Mouse (Mus musculus): ENCODE measurements around the gene Gm12794. TPM values are rescaled to one million over a fixed set of nuclear protein-coding genes. Genes with fewer than 3 reads are reported as not detected.
"Not testable (repeated sequence)": the region's sequence is repeated elsewhere in the genome, so short reads cannot be mapped to it uniquely, and the experiment has no call there.

Gm12794 gene
- not detected in 2 replicates for polyA plus RNA-seq (2016; fragmentation: Nextera tagmentation; extraction: Ambion mirVana)

DNA sequence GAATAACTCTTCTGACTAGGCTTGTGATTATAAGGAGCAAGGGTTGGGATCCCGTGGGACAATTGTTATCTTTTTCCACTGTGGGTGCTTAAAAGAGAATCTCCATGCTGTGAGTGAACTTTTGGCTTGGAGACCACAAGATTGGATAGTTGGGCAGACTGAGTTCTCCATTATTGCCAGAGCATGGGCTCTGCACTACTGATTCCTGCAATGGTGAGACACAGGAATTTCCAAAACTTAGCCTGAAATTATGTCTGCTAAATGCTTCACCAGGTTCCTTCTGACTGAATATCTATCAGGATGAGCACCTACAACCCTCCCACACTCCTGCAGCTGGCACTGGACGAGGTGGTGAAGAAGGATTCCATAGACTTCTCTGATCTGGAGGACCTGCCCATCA is at the start of gene Gm12794:
Gene Gm12794 (plus strand): TSS at position 301 of the 400 bp plus-strand sequence.
- not testable (repeated sequence) for H3K4me1 ChIP-seq (replicated peaks); H3K9me3 ChIP-seq; H3K4me3 ChIP-seq; H3K27ac ChIP-seq; H3K36me3 ChIP-seq; DNase-seq (ENCODE audit: low spot score); H3K27me3 ChIP-seq (ENCODE audit: insufficient read depth, poor library complexity, severe bottlenecking)
- 85% methylated on average over 2 of the region's 2 CpGs for WGBS

DNA sequence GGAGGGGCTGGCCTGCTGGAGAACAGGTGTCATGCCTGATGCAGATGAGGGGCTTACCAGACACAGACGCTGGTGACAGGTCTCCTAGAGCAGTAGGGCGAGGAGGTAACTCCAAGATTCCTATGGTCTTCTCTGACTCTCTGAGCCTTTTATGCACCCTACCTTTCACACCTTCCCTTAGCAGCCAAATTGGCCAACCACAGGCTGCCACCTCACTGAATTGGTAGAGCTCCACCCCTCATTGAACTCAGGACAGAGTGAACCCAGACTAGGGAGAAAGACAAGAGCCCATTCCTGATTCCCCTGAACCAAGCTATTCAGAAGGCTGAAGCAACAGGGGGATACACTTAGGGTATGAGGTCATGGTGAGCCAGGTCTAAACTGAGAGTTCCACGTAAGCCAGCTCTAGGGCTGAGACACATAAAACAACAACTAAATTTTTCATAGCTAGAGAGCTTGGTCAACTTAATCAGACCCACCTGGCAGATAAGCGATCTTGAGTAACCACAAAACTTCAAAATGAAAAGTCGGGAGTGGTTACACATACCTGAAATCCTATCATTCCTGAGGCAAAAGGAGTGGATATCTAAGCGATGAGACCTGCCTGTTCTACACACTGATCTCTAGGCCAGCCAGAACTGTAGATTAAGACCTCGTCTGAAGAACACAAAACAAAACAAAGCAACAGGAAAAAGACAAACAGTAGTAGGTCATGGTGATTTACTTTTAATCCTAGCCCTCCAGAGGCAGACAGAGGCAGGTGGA is 46.4 kb upstream of the Gm12794 start, which contains the start of gene C130073F10Rik:
Gene C130073F10Rik (minus strand): TSS at position 134 of the 765 bp plus-strand sequence.
- Histone ChIP-seq H3K4me1 (replicated peaks) (no peaks in the 10 kb centered on the region), H3K27me3 (ENCODE audit: insufficient read depth, poor library complexity, severe bottlenecking) (no peaks in the 10 kb centered on the region), H3K9me3 (no peaks in the 10 kb centered on the region), H3K36me3 (no peaks in the 10 kb centered on the region), H3K27ac (no peak within 1 kb of the TSS), H3K4me3 (no peak within 1 kb of the TSS)
- 87% methylated on average over 7 of the region's 7 CpGs for WGBS
- DNase-seq (ENCODE audit: low spot score) = no peak

DNA sequence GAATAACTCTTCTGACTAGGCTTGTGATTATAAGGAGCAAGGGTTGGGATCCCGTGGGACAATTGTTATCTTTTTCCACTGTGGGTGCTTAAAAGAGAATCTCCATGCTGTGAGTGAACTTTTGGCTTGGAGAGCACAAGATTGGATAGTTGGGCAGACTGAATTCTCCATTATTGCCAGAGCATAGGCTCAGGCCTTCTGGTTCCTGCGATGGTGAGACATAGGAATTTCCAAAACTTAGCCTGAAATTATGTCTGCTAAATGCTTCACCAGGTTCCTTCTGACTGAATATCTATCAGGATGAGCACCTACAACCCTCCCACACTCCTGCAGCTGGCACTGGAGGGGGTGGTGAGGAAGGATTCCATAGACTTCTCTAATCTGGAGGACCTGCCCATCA is 31.4 kb upstream of the Gm12794 start, which contains the start of gene Gm12800:
Gene Gm12800 (plus strand): TSS at position 301 of the 400 bp plus-strand sequence.
- H3K4me3 ChIP-seq; H3K9me3 ChIP-seq; H3K27me3 ChIP-seq (ENCODE audit: insufficient read depth, poor library complexity, severe bottlenecking); DNase-seq (ENCODE audit: low spot score); H3K27ac ChIP-seq; H3K4me1 ChIP-seq (replicated peaks); H3K36me3 ChIP-seq: not testable (repeated sequence)
- WGBS = 92% methylated on average over 2 of the region's 2 CpGs

DNA sequence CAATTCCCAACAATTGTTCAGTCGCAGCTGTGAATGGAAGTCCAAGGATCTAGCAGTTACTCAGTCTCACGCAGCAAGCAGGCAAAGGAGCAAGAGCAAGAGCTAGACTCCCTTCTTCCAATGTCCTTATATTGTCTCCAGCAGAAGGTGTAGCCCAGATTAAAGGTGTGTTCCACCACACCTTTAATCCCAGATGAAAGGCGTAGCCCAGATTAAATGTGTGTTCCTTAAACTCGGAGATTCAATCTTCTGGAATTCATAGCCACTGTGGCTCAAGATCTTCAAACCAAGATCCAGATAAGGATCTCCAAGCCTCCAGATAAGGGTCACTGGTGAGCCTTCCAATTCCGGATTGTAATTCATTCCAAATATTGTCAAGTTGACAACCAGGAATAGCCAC is 40.7 kb downstream of the Gm12794 start, which contains the start of gene Gm12790:
Gene Gm12790 (minus strand): TSS at position 101 of the 400 bp plus-strand sequence.
- not testable (repeated sequence) for DNase-seq (ENCODE audit: low spot score); H3K4me1 ChIP-seq (replicated peaks); H3K36me3 ChIP-seq; H3K9me3 ChIP-seq; H3K4me3 ChIP-seq; H3K27ac ChIP-seq; H3K27me3 ChIP-seq (ENCODE audit: insufficient read depth, poor library complexity, severe bottlenecking)
- WGBS = 94% methylated on average over 1 of the region's 5 CpGs

DNA sequence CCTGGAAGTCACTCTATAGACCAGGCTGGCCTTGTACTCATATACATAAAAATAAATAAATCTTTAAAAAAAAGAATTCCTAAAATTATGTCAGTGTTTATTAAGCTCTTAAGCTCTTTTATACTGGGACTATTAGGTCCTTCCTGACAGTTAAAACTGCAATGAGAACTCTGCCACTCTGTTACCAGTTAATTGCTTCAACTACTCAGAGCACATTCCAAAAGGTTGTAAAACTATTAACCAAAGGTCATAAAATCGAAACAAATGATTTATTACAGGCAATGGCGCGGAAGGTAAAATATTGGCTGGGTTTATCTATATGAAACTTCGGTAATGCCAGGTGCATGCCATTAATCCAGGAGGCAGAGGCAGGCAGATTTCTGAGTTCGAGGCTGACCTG is 45.5 kb downstream of the Gm12794 start:
- Histone ChIP-seq H3K4me1 (replicated peaks) (no peaks in the 10 kb centered on the region), H3K4me3 (no peak overlapping the region), H3K27ac (no peak overlapping the region), H3K9me3 (no peaks in the 10 kb centered on the region), H3K36me3 (no peaks in the 10 kb centered on the region), H3K27me3 (ENCODE audit: insufficient read depth, poor library complexity, severe bottlenecking) (no peaks in the 10 kb centered on the region)
- DNase-seq (ENCODE audit: low spot score) = no peak
- 89% methylated on average over 5 of the region's 5 CpGs for WGBS

DNA sequence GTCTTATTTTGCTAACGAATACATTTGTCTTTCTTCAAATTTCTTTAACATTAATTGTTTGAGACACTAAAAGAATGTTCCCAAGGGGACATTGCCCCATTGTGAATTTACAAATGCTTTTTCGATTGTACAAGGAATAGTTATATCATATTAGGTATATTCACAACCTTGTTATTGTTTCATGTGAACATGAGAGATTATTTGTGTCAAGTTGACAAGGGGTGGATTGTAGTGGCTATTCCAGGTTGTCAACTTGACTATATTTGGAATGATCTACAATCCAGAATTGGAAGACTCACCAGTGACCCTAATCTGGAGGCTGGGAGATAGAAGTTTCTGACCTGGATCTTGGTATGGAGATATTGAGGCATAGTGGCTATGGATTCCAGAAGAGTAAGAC is 46.1 kb downstream of the Gm12794 start, which contains the start of gene Gm12789:
Gene Gm12789 (plus strand): TSS at position 301 of the 400 bp plus-strand sequence.
- 90% methylated on average over 2 of the region's 2 CpGs for WGBS
- not testable (repeated sequence) for DNase-seq (ENCODE audit: low spot score); H3K4me1 ChIP-seq (replicated peaks); H3K4me3 ChIP-seq; H3K27ac ChIP-seq; H3K36me3 ChIP-seq; H3K9me3 ChIP-seq; H3K27me3 ChIP-seq (ENCODE audit: insufficient read depth, poor library complexity, severe bottlenecking)

Other genes starting within 250 kb of the Gm12794 start
- 2.3 and 2.5 TPM in 2 replicates for gene Lepr, start 223.0 kb upstream of the Gm12794 start, polyA plus RNA-seq (2016; fragmentation: Nextera tagmentation; extraction: Ambion mirVana)
- not detected in 2 replicates for gene B020004J07Rik, start 96.4 kb upstream of the Gm12794 start, polyA plus RNA-seq (2016; fragmentation: Nextera tagmentation; extraction: Ambion mirVana)
- not detected in 2 replicates for gene C130073F10Rik, start 46.6 kb upstream of the Gm12794 start, polyA plus RNA-seq (2016; fragmentation: Nextera tagmentation; extraction: Ambion mirVana)
- not detected in 2 replicates for gene Gm12800, start 31.3 kb upstream of the Gm12794 start, polyA plus RNA-seq (2016; fragmentation: Nextera tagmentation; extraction: Ambion mirVana)
- gene Gm12790, start 40.6 kb downstream of the Gm12794 start, polyA plus RNA-seq (2016; fragmentation: Nextera tagmentation; extraction: Ambion mirVana) = not detected in 2 replicates
- gene Gm12789, start 46.2 kb downstream of the Gm12794 start, polyA plus RNA-seq (2016; fragmentation: Nextera tagmentation; extraction: Ambion mirVana) = not detected in 2 replicates
- gene Pde4b, start 147.1 kb downstream of the Gm12794 start, polyA plus RNA-seq (2016; fragmentation: Nextera tagmentation; extraction: Ambion mirVana) = 6.7 and 8.5 TPM in 2 replicates

Data from hindbrain, embryonic 10.5 days (tissue).